Mouse (Mus musculus) thymus, adult 2 months (tissue): ENCODE data around the gene Hirip3. TPM values are rescaled to one million over a fixed set of nuclear protein-coding genes. Genes with fewer than 3 reads are reported as not detected.

Experiments used
- DNase-seq: peaks from one replicate; pipeline ENCODE4 v3.0.0; 2021
- H3K27ac ChIP-seq: fragments of 200-500 bp; 2 replicates; pipeline ENCODE4 v1.5.1; 2012; ENCODE audit warnings: low read length, control low read depth; ENCODE audit not compliant: control insufficient read depth, insufficient read depth
- H3K27me3 ChIP-seq: fragments of 200-500 bp; 2 replicates; pipeline ENCODE4 v1.6.1; 2012; ENCODE audit warnings: mild to moderate bottlenecking, low read length, moderate library complexity, mixed read lengths; ENCODE audit not compliant: control insufficient read depth, insufficient read depth
- H3K36me3 ChIP-seq: fragments of 200-500 bp; 2 replicates; pipeline ENCODE4 v1.6.1; 2012; ENCODE audit warnings: mild to moderate bottlenecking, low read length, moderate library complexity; ENCODE audit not compliant: control insufficient read depth, insufficient read depth
- H3K4me1 ChIP-seq: fragments of 200-500 bp; replicated peaks from 2 replicates; pipeline ENCODE4 v1.6.1; 2012; ENCODE audit warnings: low read length; ENCODE audit not compliant: control insufficient read depth, insufficient read depth
- H3K4me3 ChIP-seq: fragments of 200-500 bp; 2 replicates; pipeline ENCODE4 v1.5.1; 2012; ENCODE audit warnings: mild to moderate bottlenecking, low read length, control low read depth, moderate library complexity; ENCODE audit not compliant: control insufficient read depth, insufficient read depth
- CTCF ChIP-seq: fragments of 200-500 bp; IDR thresholded peaks from 2 replicates; pipeline ENCODE4 v1.5.1; 2012; ENCODE audit warnings: mild to moderate bottlenecking, control low read depth, low read length, moderate library complexity, borderline replicate concordance; ENCODE audit not compliant: control insufficient read depth, poor library complexity, insufficient read depth; ENCODE audit errors: extremely low read depth
- POLR2A ChIP-seq: fragments of 200-500 bp; IDR thresholded peaks from 2 replicates; pipeline ENCODE4 v1.6.1; 2012; ENCODE audit warnings: mild to moderate bottlenecking, low read length, control low read depth, moderate library complexity; ENCODE audit not compliant: control insufficient read depth, poor library complexity, insufficient read depth; ENCODE audit errors: extremely low read depth
- WGBS: fragments of 180-500 bp; shearing (Covaris S2); methylation state at CpG from one replicate; pipeline ENCODE4 v1.1.7; 2018; 5-methylcytosine and 5-hydroxymethylcytosine counted together
- polyA plus RNA-seq: library from polyadenylated mRNA; depleted of rRNA; stranded (reverse); fragments of >200 nt; gene quantifications from 2 replicates; pipeline ENCODE4 v1.2.3, GENCODE M21; 2012; rRNA removed

Gene Hirip3
- polyA plus RNA-seq: 18.7 and 24.6 TPM in 2 replicates

- TF ChIP-seq POLR2A (0 out of 2 replicates have a peak, but pooled peaks have one; percentile 7), CTCF (no peak)
- Histone ChIP-seq H3K4me3 (peak within 1 kb of the TSS; percentile 80), H3K36me3 (no peaks in the 10 kb centered on the region; the same call in 1 of the 2 replicates), H3K27ac (peak within 1 kb of the TSS; percentile 65), H3K27me3 (no peaks in the 10 kb centered on the region), H3K4me1 (peaks cover 35% of the 10 kb centered on the region)
- DNase-seq: peak; percentile 95
- under 1% methylated on average over 42 of the region's 42 CpGs for WGBS
Measured at GRCm38 (mm10) chr7:126861429-126862130, at the start of gene Hirip3. Hirip3 (plus strand) TSS chr7:126861972.

- H3K36me3 ChIP-seq: no peaks in the 10 kb centered on the region
- no peak overlapping the region for H3K4me3 ChIP-seq
- H3K4me1 ChIP-seq: peaks cover 5% of the 10 kb centered on the region
- TF ChIP-seq CTCF (no peak), POLR2A (no peak)
- 81% methylated on average over 8 of the region's 8 CpGs for WGBS
- no peaks in the 10 kb centered on the region for H3K27me3 ChIP-seq
- DNase-seq: no peak
- no peak overlapping the region for H3K27ac ChIP-seq
Measured at GRCm38 (mm10) chr7:126815726-126816222, 46.0 kb upstream of the Hirip3 start.

GRCm38 (mm10) chr7:126816494-126816893, 45.3 kb upstream of the Hirip3 start:
- Histone ChIP-seq H3K4me3 (no peak overlapping the region), H3K27ac (no peak overlapping the region), H3K27me3 (no peaks in the 10 kb centered on the region), H3K36me3 (no peaks in the 10 kb centered on the region), H3K4me1 (peaks cover 5% of the 10 kb centered on the region)
- 93% methylated on average over 8 of the region's 8 CpGs for WGBS
- DNase-seq: no peak
- no peak for TF ChIP-seq CTCF
- TF ChIP-seq POLR2A: no peak

GRCm38 (mm10) chr7:126817595-126817994, 44.2 kb upstream of the Hirip3 start:
- Histone ChIP-seq H3K4me3 (no peak overlapping the region), H3K36me3 (no peaks in the 10 kb centered on the region), H3K27ac (no peak overlapping the region), H3K4me1 (peaks cover 5% of the 10 kb centered on the region), H3K27me3 (no peaks in the 10 kb centered on the region)
- TF ChIP-seq CTCF (no peak), POLR2A (no peak)
- 92% methylated on average over 7 of the region's 7 CpGs for WGBS
- DNase-seq: no peak

- no peak for DNase-seq
- peaks cover 4% of the 10 kb centered on the region for H3K4me1 ChIP-seq
- WGBS: 47% methylated on average over 1 of the region's 1 CpGs
- H3K27ac ChIP-seq: no peak overlapping the region
- H3K36me3 ChIP-seq: no peaks in the 10 kb centered on the region
- no peak for TF ChIP-seq POLR2A
- no peak for TF ChIP-seq CTCF
- H3K4me3 ChIP-seq: no peak overlapping the region
- no peaks in the 10 kb centered on the region for H3K27me3 ChIP-seq
Measured at GRCm38 (mm10) chr7:126818818-126819217, 43.0 kb upstream of the Hirip3 start.

GRCm38 (mm10) chr7:126821835-126822511, 39.8 kb upstream of the Hirip3 start:
- Histone ChIP-seq H3K36me3 (no peaks in the 10 kb centered on the region), H3K27ac (no peak overlapping the region), H3K4me3 (no peak overlapping the region), H3K27me3 (no peaks in the 10 kb centered on the region; the same call in 1 of the 2 replicates), H3K4me1 (no peaks in the 10 kb centered on the region)
- WGBS: 32% methylated on average over 7 of the region's 7 CpGs
- TF ChIP-seq POLR2A (no peak), CTCF (peak; percentile 82; the same call in 1 of the 2 replicates)
- peak; percentile 77 for DNase-seq
